Mouse (Mus musculus) heart, embryonic 11.5 days (tissue): ENCODE results near the gene Plxdc2. TPM values are rescaled to one million over a fixed set of nuclear protein-coding genes. Genes with fewer than 3 reads are reported as not detected.

Source experiments
- ATAC-seq: fragments of 200-750 bp; cut with Nextera tagmentation; replicated peaks from 2 replicates; pipeline ENCODE4 v1.8.0; 2017; ENCODE audit warnings: moderate library complexity; ENCODE audit not compliant: insufficient number of reproducible peaks, low FRiP score, low TSS enrichment
- H3K27ac ChIP-seq: fragments of 300-500 bp; sonication (generic); 2 replicates; pipeline ENCODE4 v1.5.1; 2014; ENCODE audit warnings: mild to moderate bottlenecking, low read depth, low read length
- H3K27me3 ChIP-seq: fragments of 300-500 bp; sonication (generic); 2 replicates; pipeline ENCODE4 v1.6.1; 2014; ENCODE audit warnings: mild to moderate bottlenecking, low read length, mixed read lengths; ENCODE audit not compliant: control insufficient read depth, insufficient read depth
- H3K36me3 ChIP-seq: fragments of 300-500 bp; sonication (generic); 2 replicates; pipeline ENCODE4 v1.6.1; 2014; ENCODE audit warnings: mild to moderate bottlenecking, low read length, moderate library complexity, mixed read lengths; ENCODE audit not compliant: control insufficient read depth, insufficient read depth
- H3K4me1 ChIP-seq: fragments of 300-500 bp; sonication (generic); 2 replicates; pipeline ENCODE4 v1.6.1; 2014; ENCODE audit warnings: low read length; ENCODE audit not compliant: control insufficient read depth, insufficient read depth
- H3K4me2 ChIP-seq: fragments of 300-500 bp; sonication (generic); 2 replicates; pipeline ENCODE4 v1.6.1; 2014; ENCODE audit warnings: mild to moderate bottlenecking, moderate library complexity
- H3K4me3 ChIP-seq: fragments of 300-500 bp; sonication (generic); 2 replicates; pipeline ENCODE4 v1.5.1; 2014; ENCODE audit warnings: low read depth, low read length
- H3K9ac ChIP-seq: fragments of 300-500 bp; sonication (generic); 2 replicates; pipeline ENCODE4 v1.6.1; 2014; ENCODE audit warnings: mild to moderate bottlenecking, low read depth, low read length, moderate library complexity
- H3K9me3 ChIP-seq: fragments of 300-500 bp; sonication (generic); replicated peaks from 2 replicates; pipeline ENCODE4 v1.6.1; 2016; ENCODE audit warnings: low read length; ENCODE audit not compliant: control insufficient read depth
- WGBS: fragments of 180-500 bp; shearing (Covaris S2); extraction: QIAGEN DNeasy Blood & Tissue Kit; methylation state at CpG from one replicate; pipeline ENCODE4 v1.1.7; 2014; ENCODE audit not compliant: insufficient replicate concordance; 5-methylcytosine and 5-hydroxymethylcytosine counted together
- polyA plus RNA-seq: library from polyadenylated mRNA; unstranded; fragments of >200 nt; fragmentation: Nextera tagmentation; extraction: Ambion mirVana; gene quantifications from 2 replicates; pipeline ENCODE4 v1.2.1, GENCODE M21; 2014

The Plxdc2 gene
- polyA plus RNA-seq, 1 experiment from 2014 or later: 18.4 TPM

- Histone ChIP-seq H3K27me3 (no peaks in the 10 kb centered on the region; the same call in 1 of the 2 replicates), H3K4me3 (peak overlapping the region; percentile 50), H3K4me1 (no peaks in the 10 kb centered on the region), H3K4me2 (peak overlapping the region; percentile 74), H3K9me3 (no peaks in the 10 kb centered on the region), H3K27ac (no peak overlapping the region), H3K36me3 (no peaks in the 10 kb centered on the region), H3K9ac (peak overlapping the region; percentile 31)
- 24% methylated on average over 1 of the region's 1 CpGs for WGBS
- ATAC-seq: no peak
These were observed 1.8 kb downstream of the Plxdc2 start for GRCm38 (mm10) chr2:16357946-16358345.

GRCm38 (mm10) chr2:16359341-16359928 lies 3.3 kb downstream of the Plxdc2 start:
- no peak for ATAC-seq
- H3K9ac ChIP-seq: no peak overlapping the region
- no peaks in the 10 kb centered on the region; the same call in 1 of the 2 replicates for H3K27me3 ChIP-seq
- H3K27ac ChIP-seq: no peak overlapping the region
- H3K4me2 ChIP-seq: no peak overlapping the region
- no peaks in the 10 kb centered on the region for H3K4me1 ChIP-seq
- H3K9me3 ChIP-seq: no peaks in the 10 kb centered on the region
- H3K4me3 ChIP-seq: no peak overlapping the region
- 57% methylated on average over 3 of the region's 3 CpGs for whole genome bisulfite sequencing
- H3K36me3 ChIP-seq: no peaks in the 10 kb centered on the region

GRCm38 (mm10) chr2:16364749-16365148 lies 8.6 kb downstream of the Plxdc2 start:
- Histone ChIP-seq H3K27me3 (no peaks in the 10 kb centered on the region), H3K36me3 (no peaks in the 10 kb centered on the region), H3K4me1 (no peaks in the 10 kb centered on the region; the same call in 1 of the 2 replicates), H3K4me2 (no peak overlapping the region), H3K27ac (no peak overlapping the region), H3K9me3 (no peaks in the 10 kb centered on the region), H3K4me3 (no peak overlapping the region), H3K9ac (no peak overlapping the region)
- no peak for ATAC-seq
- 52% methylated on average over 1 of the region's 1 CpGs for WGBS

DNA sequence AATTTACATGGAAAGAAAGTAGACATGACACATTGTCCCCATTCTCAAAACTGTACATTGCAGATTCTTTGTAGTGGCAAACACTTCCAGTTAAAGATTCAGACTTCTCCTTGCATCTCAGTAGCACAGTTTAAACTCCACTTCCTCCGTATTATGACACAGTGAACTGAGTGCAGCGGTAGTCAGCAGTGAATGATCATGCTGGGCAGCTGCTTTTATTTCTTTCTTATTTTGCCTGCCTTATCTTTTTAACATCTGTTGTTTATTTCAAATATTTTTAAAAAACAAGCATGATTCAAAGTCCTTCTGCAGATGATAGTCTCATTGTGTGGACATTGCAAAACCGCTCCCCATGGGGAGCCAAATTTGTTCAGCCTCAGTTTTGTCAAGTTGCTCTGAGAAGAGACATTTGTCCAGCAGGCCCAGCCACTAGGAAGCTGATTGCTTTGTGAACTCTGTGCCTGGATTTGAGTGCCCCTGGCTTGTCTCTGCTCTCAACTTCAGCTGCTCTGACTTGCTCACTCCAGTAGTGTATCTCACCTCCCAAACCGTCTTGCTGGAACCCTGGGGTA lies 9.8 kb downstream of the Plxdc2 start:
- Histone ChIP-seq H3K4me1 (no peaks in the 10 kb centered on the region; the same call in 1 of the 2 replicates), H3K9ac (no peak overlapping the region), H3K4me3 (no peak overlapping the region), H3K9me3 (no peaks in the 10 kb centered on the region), H3K27ac (no peak overlapping the region), H3K36me3 (no peaks in the 10 kb centered on the region), H3K27me3 (no peaks in the 10 kb centered on the region), H3K4me2 (no peak overlapping the region)
- WGBS: 50% methylated on average over 4 of the region's 4 CpGs
- no peak for ATAC-seq

GRCm38 (mm10) chr2:16370419-16370818 lies 14.3 kb downstream of the Plxdc2 start:
- Histone ChIP-seq H3K36me3 (no peaks in the 10 kb centered on the region), H3K27me3 (no peaks in the 10 kb centered on the region), H3K4me3 (no peak overlapping the region), H3K4me1 (no peaks in the 10 kb centered on the region; the same call in 1 of the 2 replicates), H3K27ac (no peak overlapping the region), H3K4me2 (no peak overlapping the region), H3K9ac (no peak overlapping the region), H3K9me3 (no peaks in the 10 kb centered on the region)
- WGBS: 88% methylated on average over 1 of the region's 1 CpGs
- no peak for ATAC-seq

GRCm38 (mm10) chr2:16374288-16374687 lies 18.2 kb downstream of the Plxdc2 start:
- Histone ChIP-seq H3K27me3 (no peaks in the 10 kb centered on the region), H3K36me3 (no peaks in the 10 kb centered on the region), H3K9me3 (no peaks in the 10 kb centered on the region), H3K4me1 (no peaks in the 10 kb centered on the region), H3K27ac (no peak overlapping the region), H3K4me3 (no peak overlapping the region), H3K4me2 (no peak overlapping the region), H3K9ac (no peak overlapping the region)
- ATAC-seq: no peak

- 64% methylated on average over 1 of the region's 1 CpGs for WGBS
- Histone ChIP-seq H3K4me2 (no peak overlapping the region), H3K4me1 (no peaks in the 10 kb centered on the region), H3K9me3 (no peaks in the 10 kb centered on the region), H3K36me3 (no peaks in the 10 kb centered on the region), H3K4me3 (no peak overlapping the region), H3K27me3 (no peaks in the 10 kb centered on the region), H3K9ac (no peak overlapping the region), H3K27ac (no peak overlapping the region)
- no peak for ATAC-seq
These were observed 30.1 kb downstream of the Plxdc2 start for GRCm38 (mm10) chr2:16386206-16386605.

DNA sequence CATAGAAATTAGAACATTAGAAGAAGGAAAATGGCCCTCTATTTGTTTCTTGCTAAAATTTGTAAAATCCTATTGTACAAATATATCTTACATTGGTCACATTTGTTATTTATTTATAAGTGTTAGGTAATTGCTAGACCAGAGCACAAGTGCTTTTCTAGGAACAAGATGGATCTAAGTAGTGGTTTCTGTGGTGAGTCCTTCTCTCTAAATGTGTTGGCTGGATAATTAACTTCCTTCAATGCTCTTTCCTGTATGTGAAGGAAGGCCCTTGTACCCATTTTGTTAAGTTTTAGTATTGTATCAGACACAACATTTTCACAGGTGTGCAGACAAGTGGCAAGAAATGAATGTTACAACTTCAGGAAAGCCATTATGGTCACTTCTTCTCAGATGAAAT lies 30.6 kb downstream of the Plxdc2 start:
- H3K4me1 ChIP-seq: no peaks in the 10 kb centered on the region
- H3K27me3 ChIP-seq: no peaks in the 10 kb centered on the region
- no peaks in the 10 kb centered on the region for H3K9me3 ChIP-seq
- H3K27ac ChIP-seq: no peak overlapping the region
- H3K4me3 ChIP-seq: no peak overlapping the region
- no peak for ATAC-seq
- no peak overlapping the region for H3K4me2 ChIP-seq
- H3K9ac ChIP-seq: no peak overlapping the region
- no peaks in the 10 kb centered on the region for H3K36me3 ChIP-seq

- Histone ChIP-seq H3K36me3 (no peaks in the 10 kb centered on the region), H3K27ac (no peak overlapping the region), H3K4me2 (no peak overlapping the region), H3K9me3 (no peaks in the 10 kb centered on the region), H3K27me3 (no peaks in the 10 kb centered on the region), H3K9ac (no peak overlapping the region), H3K4me1 (no peaks in the 10 kb centered on the region), H3K4me3 (no peak overlapping the region)
- no peak for ATAC-seq
These were observed 31.7 kb downstream of the Plxdc2 start for GRCm38 (mm10) chr2:16387787-16388186.
